Mouse (Mus musculus) erythroid progenitor cell, adult 5-6 weeks (primary cell): Measurements from ENCODE around the gene Dennd1a. TPM values are rescaled to one million over a fixed set of nuclear protein-coding genes. Genes with fewer than 3 reads are reported as not detected.

ENCODE experiments used
- ATAC-seq: replicated peaks from 2 replicates; pipeline ENCODE4 v1.8.0; 2016; ENCODE audit warnings: moderate number of reproducible peaks, mild to moderate bottlenecking, moderate TSS enrichment, inconsistent platforms; ENCODE audit not compliant: poor library complexity, low FRiP score, severe bottlenecking
- total RNA-seq, 2 experiments: library from RNA; stranded (forward) in 1 of 2; stranded (reverse) in 1 of 2; fragments of 150-400 nt in 1 of 2; fragments of 186-747, 209-891 nt in 1 of 2; gene quantifications; 2 replicates each; pipeline versions ENCODE4 v1.2.3 to v1.2.4; 2015 to 2017; ENCODE audit warnings: low replicate concordance in 2 of 2

Gene Dennd1a
- total RNA-seq, 2 experiments from 2014 or later = 34.8 to 52.1 TPM

DNA sequence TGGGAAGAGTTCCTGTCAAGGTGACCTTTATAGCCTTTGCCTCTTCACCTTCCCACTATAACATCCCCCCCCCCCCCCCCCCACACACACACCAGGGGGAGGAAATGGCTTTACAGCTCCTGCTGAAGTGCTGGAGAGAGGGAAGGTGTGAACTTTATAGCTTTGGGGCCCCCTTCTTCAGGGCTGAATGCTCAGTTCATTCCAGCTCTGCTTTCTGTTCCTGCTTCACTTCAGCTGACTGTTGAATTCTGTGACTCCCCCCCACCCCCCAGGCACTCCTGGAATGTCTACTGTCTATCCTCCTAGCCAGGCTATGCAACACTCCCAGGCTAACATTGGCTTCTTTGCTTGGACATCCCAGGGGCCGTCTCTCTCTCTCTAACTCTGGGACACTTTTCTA is 491.2 kb downstream of the Dennd1a start:
- no peak for ATAC-seq

DNA sequence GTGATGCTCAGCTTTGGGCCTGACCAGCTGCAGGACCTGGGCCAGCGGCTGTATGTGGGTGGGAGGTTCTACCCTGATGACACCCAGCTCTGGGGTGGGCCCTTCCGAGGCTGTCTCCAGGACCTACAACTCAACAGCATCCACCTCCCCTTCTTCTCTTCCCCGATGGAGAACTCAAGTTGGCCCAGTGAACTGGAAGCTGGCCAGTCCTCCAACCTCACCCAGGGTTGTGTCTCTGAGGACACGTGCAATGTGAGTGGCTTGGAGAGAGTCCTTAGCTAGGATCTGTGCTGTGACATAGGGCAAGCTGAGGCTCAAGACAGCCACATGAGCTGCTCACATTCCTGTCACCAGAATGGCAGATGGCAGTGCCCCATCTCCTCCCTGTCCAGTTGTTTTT is 495.9 kb downstream of the Dennd1a start:
- no peak for ATAC-seq

DNA sequence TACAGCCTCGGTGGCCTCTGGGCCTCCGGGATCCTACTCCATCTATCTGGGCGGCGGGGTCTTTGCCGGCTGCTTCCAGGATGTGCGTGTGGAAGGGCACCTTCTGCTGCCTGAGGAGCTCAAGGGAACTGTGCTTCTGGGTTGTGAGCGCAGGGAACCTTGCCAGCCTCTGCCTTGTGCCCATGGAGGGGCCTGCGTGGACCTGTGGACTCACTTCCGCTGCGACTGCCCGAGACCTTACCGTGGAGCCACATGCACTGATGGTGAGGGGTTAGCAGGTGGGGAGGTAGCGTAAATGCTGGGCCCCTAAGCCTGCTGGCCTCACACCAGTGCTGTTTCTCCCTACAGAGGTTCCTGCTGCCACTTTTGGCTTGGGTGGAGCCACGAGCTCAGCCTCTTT is 496.5 kb downstream of the Dennd1a start:
- ATAC-seq = 0 out of 2 replicates have a peak, but pooled peaks have one; percentile 18

DNA sequence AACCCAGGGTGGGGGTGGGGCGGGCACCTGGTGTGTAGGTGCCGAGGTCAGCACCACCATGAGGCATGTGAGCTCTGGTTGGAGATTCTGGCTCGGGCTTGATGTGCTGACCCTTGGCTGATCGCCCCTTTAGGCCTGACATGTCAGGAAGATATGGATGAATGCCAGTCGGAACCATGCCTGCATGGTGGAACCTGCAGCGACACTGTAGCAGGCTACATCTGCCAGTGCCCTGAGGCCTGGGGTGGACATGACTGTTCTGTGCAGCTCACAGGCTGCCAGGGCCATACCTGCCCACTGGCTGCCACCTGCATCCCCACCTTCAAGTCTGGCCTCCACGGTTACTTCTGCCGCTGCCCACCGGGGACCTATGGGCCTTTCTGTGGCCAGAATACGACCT is 497.2 kb downstream of the Dennd1a start:
- no peak for ATAC-seq

DNA sequence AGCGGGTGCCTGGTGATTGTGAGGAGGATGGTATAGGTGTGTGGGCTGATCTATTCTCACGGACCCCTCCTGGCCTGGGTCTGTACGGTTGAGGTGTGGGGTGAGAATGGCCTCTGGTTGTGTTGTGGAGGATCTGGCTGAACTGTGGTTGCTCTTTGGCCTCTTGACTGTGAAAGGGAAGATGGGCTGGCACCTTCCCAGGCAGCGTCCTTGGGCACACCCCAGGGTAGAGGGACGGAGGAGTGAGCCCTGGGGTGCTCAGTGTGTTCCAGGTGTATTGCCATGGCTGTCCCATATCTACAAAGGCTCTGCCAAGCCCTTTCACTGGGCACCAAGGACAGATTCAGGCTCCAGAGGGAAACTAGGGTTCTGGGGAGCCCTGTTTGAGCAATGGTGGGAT is 498.2 kb downstream of the Dennd1a start:
- no peak for ATAC-seq

DNA sequence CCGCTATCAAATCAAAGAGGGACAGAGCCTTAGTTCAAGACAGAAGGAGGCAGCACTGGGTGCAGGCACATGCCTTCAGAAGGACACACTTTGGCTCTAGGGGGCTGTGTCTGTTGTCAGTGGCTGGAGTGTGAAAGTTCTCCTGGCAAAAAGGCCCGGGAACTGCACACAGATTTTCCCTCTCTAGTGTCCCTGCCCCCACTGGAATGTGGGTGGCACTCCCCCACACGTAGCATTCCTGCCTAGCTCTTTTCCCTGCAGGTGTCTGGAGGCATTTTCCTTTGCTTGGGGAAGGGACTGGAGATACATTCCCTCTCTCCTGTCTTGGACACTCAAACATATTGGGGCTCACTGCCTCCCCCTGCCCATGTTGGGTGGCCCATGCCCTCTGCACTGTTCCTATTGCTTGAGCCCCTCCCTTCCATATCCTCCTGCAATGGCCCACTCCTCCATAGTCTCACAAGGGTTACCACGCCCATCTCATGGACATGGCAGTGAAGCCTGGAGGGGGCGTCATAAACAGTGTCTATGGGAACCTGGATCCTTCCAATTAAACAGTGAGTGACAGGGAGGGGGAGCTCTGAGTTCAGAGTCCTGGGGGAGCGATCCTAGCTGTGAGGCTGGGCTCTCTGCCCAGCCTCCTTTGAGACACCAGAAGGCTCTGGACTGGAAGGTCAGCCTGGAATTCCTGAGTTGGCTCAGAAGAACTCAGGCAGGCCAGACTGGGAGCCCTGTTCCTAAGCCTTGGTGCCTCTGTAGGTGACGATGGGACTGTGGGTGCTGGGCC is 498.8 kb downstream of the Dennd1a start:
- no peak for ATAC-seq

DNA sequence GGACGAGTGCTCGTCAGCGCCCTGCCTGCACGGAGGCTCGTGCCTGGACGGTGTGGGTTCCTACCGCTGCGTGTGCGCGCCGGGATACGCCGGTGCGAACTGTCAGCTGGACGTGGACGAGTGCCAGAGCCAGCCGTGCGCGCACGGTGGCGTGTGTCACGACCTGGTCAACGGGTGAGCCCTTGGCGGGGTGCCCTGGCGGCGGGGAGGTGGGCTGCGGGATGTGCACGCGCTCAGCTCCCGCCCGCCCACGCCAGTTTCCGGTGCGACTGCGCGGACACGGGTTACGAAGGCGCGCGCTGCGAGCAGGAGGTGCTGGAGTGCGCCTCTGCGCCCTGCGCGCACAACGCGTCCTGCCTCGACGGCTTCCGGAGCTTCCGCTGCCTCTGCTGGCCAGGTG is 500.7 kb downstream of the Dennd1a start:
- no peak for ATAC-seq

DNA sequence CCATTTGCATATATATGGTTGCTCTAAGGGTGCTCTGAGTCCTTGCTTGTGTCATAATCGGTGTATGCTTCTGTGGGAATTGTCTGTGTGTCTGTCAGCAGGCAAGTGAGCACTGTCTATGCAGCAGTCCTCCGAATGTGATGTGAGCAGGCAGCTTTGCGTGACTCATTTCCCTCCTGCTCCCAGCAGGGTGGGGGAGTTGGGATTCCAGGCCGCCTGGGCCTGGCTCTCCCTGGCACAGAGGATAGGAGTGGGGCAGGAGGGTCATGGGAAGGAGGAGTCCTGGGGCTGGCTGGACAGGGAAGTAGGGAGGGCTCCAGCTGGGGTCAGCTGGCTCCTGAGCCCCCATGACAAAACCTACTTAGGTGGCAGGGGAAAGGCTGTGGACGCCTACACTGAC is 502.7 kb downstream of the Dennd1a start:
- no peak for ATAC-seq

DNA sequence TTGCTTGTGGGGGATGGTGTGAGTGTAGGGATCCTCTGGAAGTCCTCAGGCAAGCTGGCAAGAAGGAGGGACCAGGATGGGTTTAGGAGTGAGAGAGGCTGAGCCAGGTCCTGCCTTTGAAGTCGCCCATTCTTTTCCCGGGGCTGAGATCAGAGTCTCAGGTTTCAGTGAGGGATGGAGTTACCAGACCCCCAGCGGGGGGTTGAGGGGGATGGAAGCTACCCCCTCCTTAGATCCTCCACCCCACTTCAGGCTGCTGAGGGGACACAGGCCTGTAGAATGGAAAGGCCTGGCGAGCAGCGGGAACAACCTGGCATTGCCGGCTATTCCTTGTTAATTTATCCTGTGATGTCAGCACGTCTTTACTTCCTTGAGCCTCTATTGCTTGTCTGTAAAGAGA is 505.2 kb downstream of the Dennd1a start:
- ATAC-seq = no peak

DNA sequence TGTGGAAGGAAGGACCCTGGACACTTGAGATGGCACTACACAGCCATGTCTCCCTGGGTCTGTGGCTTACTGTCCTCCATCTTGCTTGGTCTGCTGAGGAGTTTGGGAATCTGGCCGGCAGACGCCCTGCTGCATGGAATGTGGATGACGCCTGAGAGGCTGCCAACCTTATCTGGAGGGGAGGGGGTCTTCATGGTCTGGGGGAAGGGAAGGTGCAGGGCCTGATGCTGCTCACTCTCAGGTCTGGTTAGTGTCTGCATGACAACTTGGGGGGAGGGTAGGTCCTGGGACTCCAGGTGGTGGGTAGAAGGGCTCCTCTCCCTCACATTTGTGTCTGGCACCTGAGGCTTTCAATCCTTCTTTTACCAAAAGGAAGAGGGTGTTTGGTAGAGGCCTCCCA is 505.8 kb downstream of the Dennd1a start:
- no peak for ATAC-seq

DNA sequence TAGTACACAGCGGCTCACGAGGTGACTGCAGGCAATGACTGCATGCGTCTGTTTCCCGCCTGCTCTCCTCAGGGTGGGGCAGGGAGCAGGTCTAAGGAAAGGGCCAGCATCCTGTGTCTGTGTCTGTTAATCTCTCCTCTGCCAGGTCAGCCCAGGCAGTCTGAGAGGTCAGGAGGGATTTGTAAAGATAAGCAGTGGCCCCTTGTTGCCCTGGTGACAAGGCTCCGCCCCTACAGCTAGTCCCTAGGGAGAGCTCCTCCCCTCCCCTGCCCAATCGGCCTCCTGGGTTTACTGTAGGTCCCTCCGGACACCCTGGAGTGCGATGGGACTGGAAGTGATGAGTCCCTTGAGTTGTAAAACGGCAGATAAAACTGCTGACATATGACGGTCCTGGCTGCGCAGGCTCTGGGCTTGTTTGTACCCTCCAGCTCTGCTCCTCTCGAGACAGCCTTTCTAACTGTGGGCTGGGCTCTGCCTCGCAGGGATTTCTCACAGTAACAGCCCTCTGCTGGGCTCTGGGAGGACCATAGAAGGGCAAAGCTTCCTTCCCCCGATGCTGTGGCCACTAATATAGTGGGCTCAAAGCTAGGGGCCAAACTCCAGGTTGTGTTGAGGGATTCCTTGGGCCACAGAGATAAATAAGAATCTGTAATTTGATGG is 506.8 kb downstream of the Dennd1a start:
- ATAC-seq = peak; percentile 54

DNA sequence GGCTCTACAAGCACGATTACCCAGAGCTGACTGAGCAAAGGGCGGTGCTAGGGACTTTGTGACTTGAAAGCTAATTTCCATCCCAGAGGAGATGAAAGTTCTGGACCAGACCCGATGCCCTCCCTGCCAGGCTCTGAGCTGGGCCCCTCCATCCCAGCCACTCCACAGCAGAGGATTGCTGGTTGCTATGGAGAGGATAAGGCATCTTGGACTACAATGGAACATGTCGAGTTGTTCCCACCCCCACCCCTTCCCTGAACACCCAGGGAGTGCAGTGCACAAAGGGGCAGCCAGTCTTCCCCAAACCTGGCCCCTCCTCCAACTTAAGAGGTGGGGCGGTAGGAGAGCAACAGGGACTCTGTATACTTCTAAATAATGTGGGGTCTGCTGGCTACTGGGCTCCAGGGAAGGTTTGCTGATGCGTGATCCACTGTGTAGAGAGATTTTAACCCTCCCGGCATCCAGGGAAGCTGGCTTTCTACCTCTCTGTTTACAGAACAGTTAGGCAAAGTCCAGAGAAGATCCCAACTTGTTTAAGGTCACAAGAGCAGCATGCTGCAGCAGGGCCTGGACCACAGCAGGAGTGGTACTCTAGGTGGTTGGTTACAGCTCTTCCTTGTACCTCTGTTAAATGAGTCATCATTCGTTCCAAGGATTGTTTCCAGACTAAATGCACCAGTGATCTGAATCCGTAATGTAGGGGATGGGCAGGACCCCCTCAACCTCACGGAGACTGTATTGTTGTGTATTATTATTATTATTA is 509.1 kb downstream of the Dennd1a start:
- ATAC-seq = no peak

DNA sequence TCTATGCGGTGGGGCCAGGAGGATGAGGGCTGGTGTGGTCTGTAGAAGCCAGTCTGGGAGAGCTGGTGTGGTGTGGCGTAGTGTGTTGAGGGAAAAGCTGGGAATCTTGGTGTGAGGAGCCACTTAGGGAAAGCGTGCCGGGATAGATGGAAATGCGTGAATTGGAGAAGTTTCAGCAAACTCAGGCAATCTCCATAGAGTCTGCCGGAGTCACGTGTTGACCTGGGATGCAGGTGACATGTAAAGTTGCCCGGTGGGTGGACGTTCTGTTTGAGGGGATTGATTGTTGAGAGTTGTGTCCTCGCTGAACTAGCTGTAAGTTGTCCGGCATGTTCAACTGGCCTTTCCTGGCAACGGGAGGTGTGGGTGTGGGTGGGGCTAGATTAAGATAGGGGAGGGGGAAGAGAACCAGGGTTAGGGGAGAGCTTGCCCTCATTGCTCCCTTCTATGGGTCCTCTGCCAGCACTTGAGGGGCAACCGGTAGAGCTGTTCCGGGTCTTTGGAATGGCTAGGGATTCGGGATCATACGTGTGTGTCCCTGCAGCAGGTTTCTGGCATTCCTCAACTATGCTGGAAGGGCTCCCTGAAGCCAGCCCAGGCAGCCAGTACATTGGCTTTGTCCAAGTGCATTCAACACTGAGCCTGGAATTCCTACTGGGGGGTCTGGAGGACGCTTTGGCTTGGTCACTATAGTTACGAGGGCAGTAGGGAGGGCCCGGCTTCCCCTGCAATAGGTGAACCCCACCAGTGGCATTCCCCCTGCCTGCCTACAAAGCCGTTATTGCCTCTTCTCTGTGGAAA is 510.4 kb downstream of the Dennd1a start:
- ATAC-seq = no peak

DNA sequence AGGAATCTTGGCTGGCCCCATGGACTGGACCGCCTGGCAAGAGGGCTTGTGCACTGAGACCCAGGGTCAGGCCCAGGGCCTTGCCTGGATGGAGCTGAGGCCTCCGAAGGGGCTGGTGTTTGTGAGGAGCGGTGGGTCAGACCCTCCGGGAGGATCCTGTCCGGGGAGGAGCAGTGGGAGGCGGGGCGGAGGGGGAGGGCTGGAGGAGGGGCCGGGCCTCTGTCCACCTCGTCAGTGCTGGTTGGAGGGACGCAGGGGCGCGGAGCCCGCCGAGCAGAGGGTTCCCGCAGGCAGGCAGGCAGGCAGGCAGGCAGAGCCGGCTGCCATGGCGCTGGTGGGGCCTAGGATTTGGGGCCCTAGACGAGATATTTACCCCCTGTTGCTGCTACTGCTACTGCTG is 511.2 kb downstream of the Dennd1a start, which contains the start of gene Crb2:
TSS of gene Crb2 (plus strand) at position 234 of the 400 bp plus-strand sequence.
- no peak for ATAC-seq

DNA sequence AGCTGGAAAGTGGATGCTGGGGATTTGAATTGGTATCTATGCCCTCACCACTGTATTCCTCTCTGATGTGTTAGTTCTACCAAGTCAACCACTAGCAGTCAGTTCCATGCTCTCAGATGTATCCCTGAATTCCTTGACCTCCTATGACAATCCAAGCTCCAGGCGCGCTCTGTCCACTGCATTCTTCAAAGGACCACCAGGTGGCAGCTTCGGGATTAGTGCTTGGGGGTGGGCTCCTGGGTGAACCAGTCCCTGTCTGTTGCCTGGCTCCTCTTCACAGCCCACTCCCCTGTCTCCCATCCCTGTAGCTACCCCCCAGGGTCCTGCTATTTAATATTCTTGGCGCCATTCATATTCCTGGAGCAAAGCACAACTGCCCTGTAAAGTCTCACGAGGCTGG is 512.6 kb downstream of the Dennd1a start:
- ATAC-seq = no peak

DNA sequence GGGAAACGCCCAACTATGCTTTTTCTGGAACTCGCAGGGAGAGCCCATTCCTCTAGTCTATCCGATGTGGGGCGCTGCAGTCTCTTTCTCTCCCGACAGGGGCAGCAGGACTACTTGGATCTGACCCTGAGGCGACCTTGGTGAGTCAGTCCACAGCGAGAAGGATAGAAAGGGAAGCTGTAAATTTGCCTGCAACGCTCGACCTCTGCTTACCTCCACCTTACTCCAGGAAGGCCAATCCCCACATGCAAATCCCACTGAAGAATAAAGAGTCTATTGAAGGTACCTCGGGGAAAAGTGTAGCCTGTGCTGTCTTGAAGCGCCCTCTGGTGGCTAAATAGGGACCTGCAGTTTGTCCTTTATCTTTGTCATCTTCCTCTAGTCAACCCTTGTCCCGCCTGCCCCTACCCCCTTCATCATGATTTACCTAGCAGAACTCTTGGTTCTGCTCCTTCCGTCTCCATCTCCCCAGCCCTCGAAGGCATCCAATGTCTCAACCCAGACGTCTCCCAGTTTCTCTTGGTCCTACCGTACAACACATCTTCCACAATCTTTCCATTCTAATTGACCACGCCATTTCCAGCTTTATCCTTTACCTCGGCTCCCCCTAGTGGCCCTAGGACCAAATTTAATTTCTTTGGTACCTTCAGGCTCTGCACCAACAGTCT is 515.4 kb downstream of the Dennd1a start:
- ATAC-seq = peak; percentile 60

DNA sequence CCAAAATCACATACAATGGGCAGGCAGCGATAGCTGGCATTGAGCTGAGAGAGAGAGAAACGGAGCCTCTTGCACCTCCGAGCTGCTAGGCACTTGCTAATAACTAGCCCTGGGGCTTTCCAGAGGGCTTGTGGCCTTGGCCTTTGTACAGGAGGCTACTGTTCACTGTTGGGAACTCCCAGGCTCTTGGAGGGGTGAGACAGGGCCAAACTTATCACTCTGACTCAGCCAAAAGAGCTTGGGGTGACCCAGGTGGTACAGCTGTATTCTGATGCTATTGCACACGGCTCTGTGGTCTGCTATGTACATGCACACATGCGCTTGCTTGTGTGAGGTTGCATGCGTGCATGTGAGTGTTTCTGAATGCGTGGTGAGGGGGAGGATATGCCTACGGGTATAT is 517.4 kb downstream of the Dennd1a start:
- no peak for ATAC-seq

DNA sequence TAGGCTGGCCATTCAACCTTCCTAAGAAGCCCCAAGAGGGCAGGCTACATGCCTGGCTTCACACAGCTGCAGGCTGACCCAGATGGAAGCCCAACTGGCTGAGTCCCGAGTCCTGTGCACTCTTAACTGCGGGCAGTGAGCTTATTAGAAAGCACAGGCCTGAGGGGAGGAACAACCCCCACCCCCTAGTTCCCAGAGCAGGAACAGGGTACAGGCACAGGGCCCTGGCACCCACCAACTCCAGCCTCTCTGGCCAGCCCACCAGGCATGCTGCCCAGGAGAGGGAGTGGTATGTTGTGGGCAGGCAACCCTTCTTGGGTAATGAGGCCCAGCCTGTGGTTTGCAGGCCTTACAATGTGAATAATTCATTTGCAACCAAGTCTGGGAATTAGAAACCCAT is 518.3 kb downstream of the Dennd1a start:
- ATAC-seq = no peak

DNA sequence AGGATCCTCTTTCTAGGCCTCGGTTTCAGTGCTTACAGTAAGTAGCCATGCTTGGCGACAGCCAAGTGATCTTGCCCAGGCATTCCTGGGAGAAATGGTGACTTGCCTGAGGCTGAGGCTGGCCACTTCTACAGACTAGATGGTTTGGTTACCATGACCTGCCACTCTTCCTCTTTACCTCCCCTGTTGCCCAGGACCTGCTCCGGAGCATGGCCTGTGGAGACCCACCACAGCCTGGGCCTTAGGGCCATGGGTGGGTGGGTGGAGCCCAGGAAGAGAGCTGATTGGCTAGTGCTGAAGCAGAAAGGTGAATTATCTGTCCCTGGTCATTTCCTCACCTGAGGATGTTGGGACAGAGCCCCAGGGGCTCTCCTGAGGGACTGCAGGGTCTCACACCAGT is 519.5 kb downstream of the Dennd1a start:
- ATAC-seq = no peak
